Mouse (Mus musculus): ENCODE data around the gene Fam19a1. TPM values are rescaled to one million over a fixed set of nuclear protein-coding genes. Genes with fewer than 3 reads are reported as not detected.
"Not testable (repeated sequence)": the region's sequence is repeated elsewhere in the genome, so short reads cannot be mapped to it uniquely, and the experiment has no call there.

Gene Fam19a1
- polyA plus RNA-seq, 1 experiment: not detected

DNA sequence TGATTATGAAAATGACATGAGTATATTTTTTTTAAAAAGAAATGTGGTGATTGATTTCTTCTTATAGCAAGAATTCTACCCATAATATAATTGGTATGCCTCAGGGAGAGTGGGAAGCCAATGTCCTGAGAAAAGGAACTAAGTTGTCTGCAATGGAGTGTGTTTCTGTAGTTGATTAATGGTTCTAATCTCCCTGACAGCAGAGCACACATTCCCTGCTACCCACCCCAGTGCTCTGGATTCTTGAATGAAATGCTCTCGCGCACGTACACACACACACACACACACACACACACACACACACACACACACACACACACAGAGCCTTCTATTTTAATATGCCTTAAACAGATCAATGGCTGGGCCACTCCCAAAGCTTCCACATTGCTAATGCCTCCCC is 60.7 kb downstream of the Fam19a1 start:
- Histone ChIP-seq H3K27ac (ENCODE audit: insufficient read depth, low read length) (no peak overlapping the region), H3K4me1 (ENCODE audit: control insufficient read depth, insufficient read depth, insufficient read length) (no peaks in the 10 kb centered on the region), H3K36me3 (ENCODE audit: control insufficient read depth, insufficient read depth, low read length) (no peaks in the 10 kb centered on the region), H3K4me3 (ENCODE audit: extremely low read depth, insufficient read depth, insufficient read length) (no peak overlapping the region), H3K27me3 (ENCODE audit: control insufficient read depth, insufficient read depth, low read length) (no peaks in the 10 kb centered on the region)
- no peak for DNase-seq (ENCODE audit: low read depth in 1 of 2, low spot score in 2 of 2)
- no peak for TF ChIP-seq CTCF (IDR thresholded peaks at IDR 0.05; ENCODE audit: extremely low read depth, insufficient read depth, insufficient read length, insufficient replicate concordance)
- no peak for TF ChIP-seq POLR2A (IDR thresholded peaks at IDR 0.05; ENCODE audit: low read depth, low read length)
- 64% methylated on average over 3 of the region's 3 CpGs for WGBS

DNA sequence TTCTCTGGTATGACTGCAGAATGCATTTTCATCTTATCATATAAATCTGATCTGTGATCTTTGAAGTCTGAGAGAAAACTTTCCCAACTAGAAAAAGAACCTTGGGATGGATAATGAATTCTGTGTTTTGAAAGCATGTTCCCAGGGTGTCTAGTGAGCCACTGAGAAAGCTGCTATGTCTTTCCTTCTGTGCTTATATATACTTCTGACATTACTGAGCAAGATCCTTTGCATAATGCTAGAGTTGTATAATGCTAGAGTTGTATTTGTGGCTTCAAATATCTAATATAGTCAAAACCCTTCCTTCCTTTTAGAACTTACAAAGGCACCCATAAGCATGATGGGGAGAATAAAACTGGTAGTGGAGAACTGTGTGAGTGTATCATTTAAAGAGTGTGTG is 65.6 kb downstream of the Fam19a1 start:
- H3K27me3 ChIP-seq (ENCODE audit: control insufficient read depth, insufficient read depth, low read length): no peaks in the 10 kb centered on the region
- no peak overlapping the region for H3K4me3 ChIP-seq (ENCODE audit: extremely low read depth, insufficient read depth, insufficient read length)
- no peaks in the 10 kb centered on the region for H3K36me3 ChIP-seq (ENCODE audit: control insufficient read depth, insufficient read depth, low read length)
- H3K4me1 ChIP-seq (ENCODE audit: control insufficient read depth, insufficient read depth, insufficient read length): no peaks in the 10 kb centered on the region
- DNase-seq (ENCODE audit: low read depth in 1 of 2, low spot score in 2 of 2): no peak
- no peak overlapping the region for H3K27ac ChIP-seq (ENCODE audit: insufficient read depth, low read length)
- no peak for TF ChIP-seq CTCF (IDR thresholded peaks at IDR 0.05; ENCODE audit: extremely low read depth, insufficient read depth, insufficient read length, insufficient replicate concordance)
- TF ChIP-seq POLR2A (IDR thresholded peaks at IDR 0.05; ENCODE audit: low read depth, low read length): no peak

DNA sequence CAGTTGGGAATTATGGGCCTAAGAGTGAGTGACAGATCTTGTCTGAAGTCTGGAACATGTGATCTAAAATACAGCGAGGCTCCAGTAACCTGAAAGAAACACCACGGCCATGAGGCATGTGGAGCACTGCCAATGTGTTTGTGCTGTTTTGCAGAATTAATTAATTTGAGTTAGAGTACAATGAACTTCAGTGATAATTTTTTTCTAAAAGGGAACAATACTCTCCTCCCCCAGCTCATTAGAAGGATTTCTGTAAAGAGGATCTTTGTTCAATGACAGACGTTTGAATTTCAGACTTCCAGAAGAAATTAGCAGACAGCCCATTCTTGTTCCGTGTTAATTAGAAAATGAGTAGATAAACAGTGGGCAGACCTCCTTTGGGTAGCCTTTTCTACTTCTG is 70.4 kb downstream of the Fam19a1 start:
- TF ChIP-seq POLR2A (IDR thresholded peaks at IDR 0.05; ENCODE audit: low read depth, low read length): no peak
- H3K27ac ChIP-seq (ENCODE audit: insufficient read depth, low read length): no peak overlapping the region
- no peak overlapping the region for H3K4me3 ChIP-seq (ENCODE audit: extremely low read depth, insufficient read depth, insufficient read length)
- DNase-seq (ENCODE audit: low read depth in 1 of 2, low spot score in 2 of 2): no peak
- no peaks in the 10 kb centered on the region for H3K4me1 ChIP-seq (ENCODE audit: control insufficient read depth, insufficient read depth, insufficient read length)
- no peaks in the 10 kb centered on the region for H3K36me3 ChIP-seq (ENCODE audit: control insufficient read depth, insufficient read depth, low read length)
- WGBS: 81% methylated on average over 4 of the region's 4 CpGs
- no peaks in the 10 kb centered on the region for H3K27me3 ChIP-seq (ENCODE audit: control insufficient read depth, insufficient read depth, low read length)

DNA sequence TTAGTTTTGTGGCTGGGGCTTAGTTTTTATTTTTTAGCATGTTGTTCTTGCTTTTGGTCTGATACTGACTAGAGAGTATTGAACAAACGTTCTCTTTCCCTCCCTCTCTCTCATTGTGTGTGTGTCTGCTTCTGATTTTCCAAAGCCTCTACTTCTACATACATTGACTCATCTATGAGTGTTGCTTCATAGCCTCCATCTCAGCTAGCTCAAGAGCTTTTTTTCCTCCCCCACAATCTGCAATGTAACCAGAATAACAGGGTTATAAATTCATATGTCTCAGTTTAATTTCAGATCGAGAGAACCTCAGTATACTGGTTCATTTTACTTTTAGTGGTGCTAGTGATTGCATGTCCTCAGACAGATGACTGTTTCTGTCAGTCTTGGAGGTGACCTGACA is 73.6 kb downstream of the Fam19a1 start:
- Histone ChIP-seq H3K4me3 (ENCODE audit: extremely low read depth, insufficient read depth, insufficient read length) (no peak overlapping the region), H3K27me3 (ENCODE audit: control insufficient read depth, insufficient read depth, low read length) (no peaks in the 10 kb centered on the region), H3K4me1 (ENCODE audit: control insufficient read depth, insufficient read depth, insufficient read length) (no peaks in the 10 kb centered on the region), H3K27ac (ENCODE audit: insufficient read depth, low read length) (no peak overlapping the region), H3K36me3 (ENCODE audit: control insufficient read depth, insufficient read depth, low read length) (no peaks in the 10 kb centered on the region)
- 64% methylated on average over 2 of the region's 2 CpGs for WGBS
- no peak for DNase-seq (ENCODE audit: low read depth in 1 of 2, low spot score in 2 of 2)
- TF ChIP-seq CTCF (IDR thresholded peaks at IDR 0.05; ENCODE audit: extremely low read depth, insufficient read depth, insufficient read length, insufficient replicate concordance) (no peak), POLR2A (IDR thresholded peaks at IDR 0.05; ENCODE audit: low read depth, low read length) (no peak)

DNA sequence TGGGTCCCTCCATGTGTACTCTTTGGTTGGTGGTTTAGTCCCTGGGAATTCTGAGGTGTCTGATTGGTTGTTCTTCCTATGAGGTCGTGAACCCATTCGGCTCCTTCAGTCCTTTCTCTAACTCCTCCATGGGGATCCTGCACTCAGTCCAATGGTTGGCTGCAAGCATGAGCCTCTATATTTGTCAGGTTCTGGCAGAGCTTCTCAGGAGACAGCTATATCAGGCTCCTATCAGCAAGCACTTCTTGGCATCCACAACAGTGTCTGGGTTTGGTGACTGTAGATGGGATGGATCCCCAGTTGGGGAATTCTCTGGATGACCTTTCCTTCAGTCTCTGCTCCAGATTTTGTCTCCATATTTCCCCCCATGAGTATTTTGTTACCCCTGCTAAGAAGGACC is 86.0 kb downstream of the Fam19a1 start:
- 80% methylated on average over 2 of the region's 2 CpGs for WGBS
- not testable (repeated sequence) for H3K27me3 ChIP-seq (ENCODE audit: control insufficient read depth, insufficient read depth, low read length); H3K36me3 ChIP-seq (ENCODE audit: control insufficient read depth, insufficient read depth, low read length); DNase-seq (ENCODE audit: low read depth in 1 of 2, low spot score in 2 of 2); H3K27ac ChIP-seq (ENCODE audit: insufficient read depth, low read length); H3K4me3 ChIP-seq (ENCODE audit: extremely low read depth, insufficient read depth, insufficient read length); H3K4me1 ChIP-seq (ENCODE audit: control insufficient read depth, insufficient read depth, insufficient read length)

DNA sequence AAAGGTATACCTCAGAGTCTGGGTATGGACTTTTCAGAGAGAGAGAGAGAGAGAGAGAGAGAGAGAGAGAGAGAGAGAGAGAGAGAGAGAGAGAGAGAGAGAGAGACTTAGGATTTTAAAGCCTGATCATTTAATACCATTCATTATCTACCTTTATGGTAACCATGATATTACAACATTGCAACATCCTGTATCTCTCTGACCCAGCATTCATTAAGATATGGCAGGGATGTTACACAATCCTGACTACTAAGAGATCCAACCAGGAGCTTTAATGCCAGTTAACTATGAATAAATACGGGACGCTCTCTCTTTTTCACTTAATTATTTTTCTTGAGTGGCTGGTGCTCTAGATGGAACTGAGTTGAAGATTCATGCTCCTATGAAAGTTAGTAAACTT is 92.4 kb downstream of the Fam19a1 start:
- DNase-seq (ENCODE audit: low read depth in 1 of 2, low spot score in 2 of 2): no peak
- Histone ChIP-seq H3K4me1 (ENCODE audit: control insufficient read depth, insufficient read depth, insufficient read length) (no peaks in the 10 kb centered on the region), H3K36me3 (ENCODE audit: control insufficient read depth, insufficient read depth, low read length) (no peaks in the 10 kb centered on the region), H3K27me3 (ENCODE audit: control insufficient read depth, insufficient read depth, low read length) (no peaks in the 10 kb centered on the region), H3K4me3 (ENCODE audit: extremely low read depth, insufficient read depth, insufficient read length) (no peak overlapping the region), H3K27ac (ENCODE audit: insufficient read depth, low read length) (no peak overlapping the region)
- TF ChIP-seq CTCF (IDR thresholded peaks at IDR 0.05; ENCODE audit: extremely low read depth, insufficient read depth, insufficient read length, insufficient replicate concordance): no peak
- no peak for TF ChIP-seq POLR2A (IDR thresholded peaks at IDR 0.05; ENCODE audit: low read depth, low read length)
- 98% methylated on average over 2 of the region's 2 CpGs for WGBS

DNA sequence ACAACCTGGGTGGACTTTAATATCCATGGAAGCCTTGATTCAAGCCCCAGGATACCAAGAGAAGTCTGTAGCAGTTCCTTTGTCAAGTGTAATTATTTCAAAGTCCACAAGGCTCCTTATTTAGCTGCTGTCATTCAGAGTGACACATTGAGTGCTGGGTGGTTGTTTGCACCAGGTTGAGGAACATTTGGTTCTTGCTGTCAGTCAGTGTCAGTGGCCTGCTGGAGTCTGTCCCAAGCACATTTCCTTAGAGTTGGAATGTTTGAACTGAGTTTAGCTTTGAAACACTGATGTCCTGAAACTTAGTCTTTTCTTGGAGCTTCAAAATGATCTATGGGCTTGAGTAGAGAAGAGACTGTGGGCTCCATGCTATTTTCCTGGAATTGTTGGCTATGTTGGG is 121.9 kb downstream of the Fam19a1 start:
- DNase-seq (ENCODE audit: low read depth in 1 of 2, low spot score in 2 of 2): no peak
- Histone ChIP-seq H3K36me3 (ENCODE audit: control insufficient read depth, insufficient read depth, low read length) (no peaks in the 10 kb centered on the region), H3K4me1 (ENCODE audit: control insufficient read depth, insufficient read depth, insufficient read length) (no peaks in the 10 kb centered on the region), H3K27ac (ENCODE audit: insufficient read depth, low read length) (no peak overlapping the region), H3K4me3 (ENCODE audit: extremely low read depth, insufficient read depth, insufficient read length) (no peak overlapping the region), H3K27me3 (ENCODE audit: control insufficient read depth, insufficient read depth, low read length) (no peaks in the 10 kb centered on the region)
- no peak for TF ChIP-seq CTCF (IDR thresholded peaks at IDR 0.05; ENCODE audit: extremely low read depth, insufficient read depth, insufficient read length, insufficient replicate concordance)
- no peak for TF ChIP-seq POLR2A (IDR thresholded peaks at IDR 0.05; ENCODE audit: low read depth, low read length)

DNA sequence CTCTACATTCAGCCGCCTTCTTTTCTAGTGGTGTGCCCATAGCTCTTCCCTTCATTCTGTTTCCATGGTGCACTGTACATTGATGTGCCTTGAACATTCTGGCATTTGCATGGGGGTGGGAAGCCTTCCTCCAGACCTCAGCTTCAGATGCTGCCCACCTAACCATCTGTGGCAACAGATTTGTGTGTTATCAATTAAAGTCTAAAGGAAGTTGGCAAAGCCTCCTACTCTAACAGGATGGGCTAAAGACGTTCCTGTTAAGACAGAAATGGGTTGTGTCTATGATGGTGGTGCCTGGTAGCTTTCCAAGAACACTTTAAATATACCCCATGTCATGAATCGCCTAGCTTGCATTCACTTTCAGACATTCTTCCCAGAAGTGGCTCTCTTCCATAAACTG is 131.4 kb downstream of the Fam19a1 start:
- TF ChIP-seq POLR2A (IDR thresholded peaks at IDR 0.05; ENCODE audit: low read depth, low read length) (no peak), CTCF (IDR thresholded peaks at IDR 0.05; ENCODE audit: extremely low read depth, insufficient read depth, insufficient read length, insufficient replicate concordance) (no peak)
- no peaks in the 10 kb centered on the region for H3K4me1 ChIP-seq (ENCODE audit: control insufficient read depth, insufficient read depth, insufficient read length)
- WGBS: 72% methylated on average over 3 of the region's 3 CpGs
- H3K4me3 ChIP-seq (ENCODE audit: extremely low read depth, insufficient read depth, insufficient read length): no peak overlapping the region
- H3K27me3 ChIP-seq (ENCODE audit: control insufficient read depth, insufficient read depth, low read length): no peaks in the 10 kb centered on the region
- H3K36me3 ChIP-seq (ENCODE audit: control insufficient read depth, insufficient read depth, low read length): no peaks in the 10 kb centered on the region
- no peak overlapping the region for H3K27ac ChIP-seq (ENCODE audit: insufficient read depth, low read length)
- DNase-seq (ENCODE audit: low read depth in 1 of 2, low spot score in 2 of 2): no peak
